Mouse (Mus musculus) lung, postnatal 25 days (tissue): ENCODE data around the gene Obp1b.
"Not testable (repeated sequence)": the region's sequence is repeated elsewhere in the genome, so short reads cannot be mapped to it uniquely, and the experiment has no call there.

ENCODE experiments used
- DNase-seq: peaks from one replicate; pipeline ENCODE4 v3.0.0; 2022; ENCODE audit warnings: low spot score

The Obp1b gene

DNA sequence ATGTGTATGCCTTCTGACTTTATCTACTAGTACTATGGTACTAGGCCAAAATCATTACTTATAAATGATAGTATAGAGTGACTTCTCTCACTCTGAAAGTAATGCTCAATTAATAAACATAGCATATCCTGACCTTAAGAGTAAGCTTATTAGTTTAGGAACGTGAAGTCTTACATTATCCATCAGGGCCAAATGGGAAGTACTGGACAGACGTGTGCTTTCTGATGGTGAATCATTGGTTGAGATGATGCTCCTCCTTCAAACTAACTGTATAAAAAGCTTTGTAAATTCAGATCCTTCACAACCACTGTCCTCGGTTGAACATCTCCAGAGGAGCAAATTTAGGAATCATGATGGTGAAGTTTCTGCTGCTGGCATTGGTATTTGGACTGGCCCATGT lies at the start of gene Obp1b:
Gene Obp1b (plus strand): TSS at position 301 of the 400 bp plus-strand sequence.
- DNase-seq = not testable (repeated sequence)

DNA sequence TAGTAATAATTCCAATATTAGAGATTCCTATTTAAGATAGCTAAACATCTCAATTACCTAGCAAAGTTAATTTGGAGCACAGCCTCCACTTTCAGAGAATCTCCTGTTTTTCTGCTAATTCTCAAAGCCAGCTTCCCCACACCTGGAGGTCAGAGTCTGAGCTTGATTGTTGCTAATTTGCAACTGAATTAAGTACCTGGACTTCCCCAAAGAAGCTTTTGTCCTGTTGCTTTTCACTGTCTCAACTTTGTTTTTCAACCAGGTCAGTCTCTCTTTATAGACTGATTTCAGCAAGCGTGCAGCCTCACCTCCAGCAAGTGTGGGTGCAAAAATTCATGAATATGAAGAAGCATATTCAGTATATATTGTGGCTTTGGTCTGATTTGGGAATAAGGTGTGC lies 15.6 kb downstream of the Obp1b start:
- DNase-seq = not testable (repeated sequence)

- no peak for DNase-seq
Observed at GRCm38 (mm10) chrX:78202829-78203228, 16.3 kb downstream of the Obp1b start.
